Mouse (Mus musculus) bone marrow, adult 2 months (tissue): ENCODE data around the gene Fosl2. TPM values are rescaled to one million over a fixed set of nuclear protein-coding genes. Genes with fewer than 3 reads are reported as not detected.

Experiments used
- H3K27ac ChIP-seq: fragments of 200-500 bp; 2 replicates; pipeline ENCODE4 v1.5.1; 2012; ENCODE audit warnings: low read depth, mild to moderate bottlenecking, control low read depth, inconsistent platforms, low read length; ENCODE audit not compliant: control insufficient read depth, poor library complexity, insufficient read depth
- H3K4me1 ChIP-seq: fragments of 200-500 bp; 2 replicates; pipeline ENCODE4 v1.6.1; 2011; ENCODE audit warnings: low read length; ENCODE audit not compliant: control insufficient read depth, insufficient read depth
- H3K4me3 ChIP-seq: fragments of 200-500 bp; replicated peaks from 2 replicates; pipeline ENCODE3; 2011; ENCODE audit warnings: mild to moderate bottlenecking, low read depth, low read length, control low read depth; ENCODE audit not compliant: control insufficient read depth
- CTCF ChIP-seq: fragments of 200-500 bp; IDR thresholded peaks from 2 replicates; pipeline ENCODE4 v1.5.1; 2011; ENCODE audit warnings: low read length, control low read depth; ENCODE audit not compliant: control insufficient read depth, insufficient read depth
- POLR2A ChIP-seq: fragments of 200-500 bp; IDR thresholded peaks from 2 replicates; pipeline ENCODE4 v1.6.1; 2011; ENCODE audit warnings: low read depth, mild to moderate bottlenecking, control low read depth, low read length, borderline replicate concordance; ENCODE audit not compliant: control insufficient read depth
- WGBS: fragments of 180-500 bp; shearing (Covaris S2); methylation state at CpG from one replicate; pipeline ENCODE4 v1.1.7; 2018; 5-methylcytosine and 5-hydroxymethylcytosine counted together
- polyA plus RNA-seq: library from polyadenylated mRNA; stranded (reverse); fragments of >200 nt; gene quantifications from 2 replicates; pipeline ENCODE4 v1.2.4, GENCODE M21; 2011; ENCODE audit warnings: low replicate concordance; ENCODE audit not compliant: missing spikeins, insufficient read depth, insufficient read length

The Fosl2 gene
- polyA plus RNA-seq, 1 experiment: 19.6 TPM

DNA sequence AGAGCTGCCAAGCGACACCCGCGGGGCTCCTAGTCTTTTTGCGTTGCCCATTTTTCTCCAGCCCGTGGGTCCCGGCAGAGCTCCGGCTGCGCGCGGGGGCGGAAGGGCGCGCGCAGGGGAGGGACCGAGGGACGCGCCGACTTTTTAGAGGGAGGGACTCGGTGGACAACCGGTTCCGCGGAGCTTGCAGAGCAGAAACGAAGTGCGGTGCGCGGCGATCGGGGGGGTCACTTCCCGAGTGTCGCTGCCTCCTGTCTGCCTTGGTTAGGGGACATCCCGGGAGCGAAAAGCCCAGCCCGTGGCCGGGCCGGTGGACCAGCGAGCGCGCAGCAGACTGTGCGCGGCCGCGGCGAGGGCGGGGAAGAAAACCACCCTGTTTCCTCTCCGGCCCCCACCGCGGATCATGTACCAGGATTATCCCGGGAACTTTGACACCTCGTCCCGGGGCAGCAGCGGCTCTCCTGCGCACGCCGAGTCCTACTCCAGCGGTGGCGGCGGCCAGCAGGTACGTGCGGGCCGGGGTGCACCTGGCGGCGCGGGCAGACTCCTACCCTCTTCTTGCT lies 781 bp downstream of the Fosl2 start:
- WGBS: under 1% methylated on average over 63 of the region's 63 CpGs
- no peaks in the 10 kb centered on the region; the same call in 1 of the 2 replicates for H3K4me1 ChIP-seq

DNA sequence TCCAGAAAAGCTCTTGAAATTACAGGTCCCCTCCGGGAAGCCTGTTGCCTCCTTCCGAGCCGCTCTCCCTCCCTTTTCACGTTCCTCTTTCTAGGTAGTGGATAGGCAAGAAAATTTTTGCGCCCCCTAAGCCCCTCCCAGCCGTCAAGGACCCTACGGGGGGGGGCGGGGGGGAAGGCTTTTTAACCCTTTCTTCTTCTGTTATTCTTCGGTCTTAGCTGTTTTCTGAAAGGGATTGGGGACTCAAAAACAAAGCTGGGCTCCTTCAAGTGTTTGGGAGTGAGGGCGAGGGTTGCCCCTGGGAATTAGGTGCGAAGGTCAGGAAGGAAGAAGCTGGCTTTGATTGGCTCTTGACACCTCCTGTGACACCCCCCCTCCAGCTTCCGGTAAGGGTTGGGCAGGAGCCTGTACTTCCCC lies 1.5 kb downstream of the Fosl2 start:
- no peaks in the 10 kb centered on the region; the same call in 1 of the 2 replicates for H3K4me1 ChIP-seq
- no peak for TF ChIP-seq CTCF
- peak overlapping the region; percentile 90 for H3K4me3 ChIP-seq
- H3K27ac ChIP-seq: peak overlapping the region; percentile 99
- 4% methylated on average over 12 of the region's 12 CpGs for WGBS

More for the DNA sequence above, 781 bp downstream of the Fosl2 start:
- H3K4me3 ChIP-seq: peak overlapping the region; percentile 78
- peak overlapping the region; percentile 99 for H3K27ac ChIP-seq
- TF ChIP-seq CTCF (no peak), POLR2A (peak; percentile 71; the same call in 1 of the 2 replicates)

DNA sequence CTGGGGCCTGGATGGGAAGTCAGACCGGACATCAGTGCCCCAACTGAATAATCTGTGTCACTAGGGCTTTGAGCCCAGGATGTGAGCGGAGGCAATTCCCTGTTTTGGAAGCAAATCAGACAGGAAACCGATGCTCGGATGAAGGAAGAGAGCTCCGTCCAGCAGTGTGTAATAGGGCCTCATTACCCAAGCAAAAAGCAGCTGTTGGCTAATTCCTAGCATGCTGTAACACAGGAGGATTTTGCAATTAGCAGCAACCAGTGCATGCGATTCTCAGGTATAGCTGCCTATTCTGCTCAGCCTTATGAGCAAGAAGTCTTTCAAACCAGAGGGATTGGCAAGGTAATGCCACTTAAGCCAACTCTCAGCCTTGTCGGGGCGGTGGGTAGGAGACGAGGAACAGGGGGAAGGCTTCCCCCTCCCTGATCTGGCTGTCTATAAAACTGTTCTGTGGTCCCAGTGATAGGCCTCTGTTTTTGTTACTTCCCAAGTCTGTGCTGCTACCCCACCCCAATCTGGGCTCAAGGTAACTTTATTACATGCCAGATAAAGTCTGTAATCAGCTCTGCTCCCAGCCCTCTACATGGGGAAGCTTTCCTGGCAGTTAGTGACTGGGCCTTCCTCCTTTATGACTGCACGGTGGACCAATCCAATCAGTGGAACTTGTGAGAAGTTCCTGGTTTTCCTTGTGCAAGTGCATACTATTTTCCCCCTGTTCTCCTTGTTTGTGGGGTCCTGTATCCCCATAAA lies 3.0 kb downstream of the Fosl2 start:
- H3K27ac ChIP-seq: peak overlapping the region; percentile 99
- TF ChIP-seq CTCF (no peak), POLR2A (no peak)
- WGBS: 36% methylated on average over 10 of the region's 10 CpGs
- H3K4me1 ChIP-seq: no peaks in the 10 kb centered on the region; the same call in 1 of the 2 replicates
- H3K4me3 ChIP-seq: peak overlapping the region; percentile 82

DNA sequence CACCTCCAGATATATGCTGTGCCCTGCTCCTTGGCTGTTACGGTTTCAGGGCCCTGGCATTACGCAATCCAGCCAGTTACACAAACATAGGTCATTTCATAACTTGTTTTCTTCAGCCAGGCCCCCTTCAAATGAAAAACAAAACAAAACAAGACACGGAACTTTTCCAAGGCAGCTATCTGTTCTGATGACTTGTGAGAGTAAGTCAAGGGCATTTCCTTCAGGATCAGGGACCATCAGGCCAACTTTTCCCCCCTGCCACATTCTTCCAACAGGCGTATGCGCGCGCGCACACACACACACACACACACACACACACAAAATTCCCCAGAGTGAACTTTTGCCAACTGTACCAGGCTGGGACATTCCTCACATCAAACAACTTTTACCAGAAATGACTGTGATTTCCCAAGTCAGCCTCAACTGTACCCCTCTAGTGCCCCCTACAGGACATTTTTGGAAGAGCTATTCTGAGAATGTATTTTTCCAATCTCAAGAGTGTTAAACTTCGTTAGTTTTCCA lies 4.0 kb downstream of the Fosl2 start:
- WGBS: 42% methylated on average over 9 of the region's 9 CpGs
- H3K27ac ChIP-seq: peak overlapping the region; percentile 99
- H3K4me3 ChIP-seq: peak overlapping the region; percentile 65
- H3K4me1 ChIP-seq: no peaks in the 10 kb centered on the region; the same call in 1 of the 2 replicates
- TF ChIP-seq CTCF (no peak), POLR2A (no peak)

DNA sequence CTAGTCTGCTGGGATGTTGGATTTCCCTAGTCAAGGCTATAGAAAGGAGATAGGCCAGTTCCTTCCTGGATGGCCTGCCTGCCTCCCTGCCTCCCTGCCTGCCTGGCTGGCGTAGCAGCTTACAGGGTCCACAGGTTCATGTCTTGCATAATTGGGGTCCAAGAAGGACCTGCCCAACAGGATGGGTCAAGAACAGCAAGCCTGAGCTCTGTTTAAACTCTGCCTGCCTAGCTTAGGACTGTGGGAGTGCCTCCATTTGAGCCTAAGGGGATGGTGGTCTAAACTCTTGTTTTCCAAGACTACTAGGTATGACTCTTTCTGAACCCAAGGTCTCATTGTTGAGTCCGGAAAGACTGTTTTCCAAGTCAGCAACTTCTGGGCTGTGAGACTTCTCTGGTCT lies 6.3 kb downstream of the Fosl2 start:
- TF ChIP-seq CTCF (no peak), POLR2A (no peak)
- H3K27ac ChIP-seq: no peak overlapping the region
- H3K4me1 ChIP-seq: no peaks in the 10 kb centered on the region; the same call in 1 of the 2 replicates
- H3K4me3 ChIP-seq: no peak overlapping the region
- 68% methylated on average over 2 of the region's 2 CpGs for WGBS

DNA sequence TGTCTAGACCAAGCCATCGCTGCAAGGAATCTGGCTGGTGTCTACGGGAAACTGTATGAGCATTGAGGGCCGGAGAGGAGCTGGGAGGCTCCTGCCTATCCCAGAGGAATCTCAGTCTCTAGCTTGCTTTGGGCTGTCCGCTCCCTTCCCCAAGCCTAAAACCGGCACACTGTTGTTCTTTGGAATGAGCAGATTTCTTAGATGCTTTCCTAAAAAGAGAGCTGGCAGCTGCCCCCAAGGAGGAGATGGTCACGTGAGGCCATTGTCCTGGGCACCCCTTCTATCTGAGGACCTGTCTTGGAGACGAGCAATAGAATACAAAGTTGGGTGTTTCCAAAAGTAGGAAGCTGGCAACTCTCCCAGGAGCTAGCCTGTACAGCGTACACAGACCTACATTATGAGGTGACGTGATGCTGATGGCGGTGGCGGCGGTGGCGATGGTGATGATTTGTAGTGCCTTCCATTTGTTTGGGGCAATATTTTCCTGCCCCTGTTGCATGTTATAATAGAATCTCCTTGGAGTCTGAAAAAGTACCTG lies 7.9 kb downstream of the Fosl2 start:
- TF ChIP-seq POLR2A (no peak), CTCF (no peak)
- Histone ChIP-seq H3K27ac (no peak overlapping the region), H3K4me1 (no peaks in the 10 kb centered on the region; the same call in 1 of the 2 replicates), H3K4me3 (no peak overlapping the region)
- WGBS: 83% methylated on average over 13 of the region's 13 CpGs

DNA sequence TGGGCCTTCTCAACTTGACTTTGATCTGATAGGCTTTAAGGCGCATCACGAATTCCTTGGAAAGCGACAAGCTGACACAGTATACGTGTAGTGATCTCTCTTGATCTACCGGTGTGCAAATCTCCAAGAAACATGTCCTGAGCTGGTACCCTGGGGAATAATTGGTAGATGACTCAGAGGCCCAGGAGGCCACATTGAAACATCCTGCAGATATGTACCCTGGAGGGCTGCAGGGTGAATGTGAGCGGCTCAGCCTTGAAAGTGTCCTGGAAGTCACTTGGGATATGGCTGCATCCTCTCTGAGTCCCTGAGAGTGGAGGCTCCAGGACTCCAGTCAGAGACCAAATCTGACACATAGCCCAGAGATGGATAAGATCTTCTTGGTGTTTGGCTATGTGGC lies 10.7 kb downstream of the Fosl2 start:
- no peaks in the 10 kb centered on the region; the same call in 1 of the 2 replicates for H3K4me1 ChIP-seq
- H3K4me3 ChIP-seq: no peak overlapping the region
- 88% methylated on average over 6 of the region's 6 CpGs for WGBS
- H3K27ac ChIP-seq: no peak overlapping the region
- TF ChIP-seq POLR2A (no peak), CTCF (no peak)

DNA sequence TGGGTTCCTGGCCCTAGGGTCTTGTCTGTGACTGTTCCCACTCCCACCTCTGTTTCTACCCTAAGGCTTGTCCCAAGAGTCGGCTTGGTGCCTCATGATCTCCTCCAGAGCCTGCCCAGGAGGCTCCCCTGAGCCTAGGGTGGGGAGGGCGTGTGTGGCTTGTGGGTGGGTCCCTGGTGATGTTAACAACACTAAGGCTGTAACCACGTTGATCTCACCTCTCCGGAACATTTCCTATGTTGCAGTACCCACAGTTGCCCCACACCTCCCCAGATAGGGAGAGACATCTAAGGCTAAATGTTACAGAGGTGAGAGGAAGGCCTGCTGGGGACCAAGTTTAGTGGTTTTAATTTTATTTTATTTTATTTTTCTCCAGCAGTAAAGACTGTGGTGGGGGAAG lies 13.0 kb downstream of the Fosl2 start:
- Histone ChIP-seq H3K4me1 (no peaks in the 10 kb centered on the region; the same call in 1 of the 2 replicates), H3K27ac (no peak overlapping the region), H3K4me3 (no peak overlapping the region)
- TF ChIP-seq CTCF (no peak), POLR2A (no peak)
- WGBS: 46% methylated on average over 4 of the region's 4 CpGs
